Comparison of ENCODE assay signal across 10 mouse cellular contexts in the genomic region with DNA sequence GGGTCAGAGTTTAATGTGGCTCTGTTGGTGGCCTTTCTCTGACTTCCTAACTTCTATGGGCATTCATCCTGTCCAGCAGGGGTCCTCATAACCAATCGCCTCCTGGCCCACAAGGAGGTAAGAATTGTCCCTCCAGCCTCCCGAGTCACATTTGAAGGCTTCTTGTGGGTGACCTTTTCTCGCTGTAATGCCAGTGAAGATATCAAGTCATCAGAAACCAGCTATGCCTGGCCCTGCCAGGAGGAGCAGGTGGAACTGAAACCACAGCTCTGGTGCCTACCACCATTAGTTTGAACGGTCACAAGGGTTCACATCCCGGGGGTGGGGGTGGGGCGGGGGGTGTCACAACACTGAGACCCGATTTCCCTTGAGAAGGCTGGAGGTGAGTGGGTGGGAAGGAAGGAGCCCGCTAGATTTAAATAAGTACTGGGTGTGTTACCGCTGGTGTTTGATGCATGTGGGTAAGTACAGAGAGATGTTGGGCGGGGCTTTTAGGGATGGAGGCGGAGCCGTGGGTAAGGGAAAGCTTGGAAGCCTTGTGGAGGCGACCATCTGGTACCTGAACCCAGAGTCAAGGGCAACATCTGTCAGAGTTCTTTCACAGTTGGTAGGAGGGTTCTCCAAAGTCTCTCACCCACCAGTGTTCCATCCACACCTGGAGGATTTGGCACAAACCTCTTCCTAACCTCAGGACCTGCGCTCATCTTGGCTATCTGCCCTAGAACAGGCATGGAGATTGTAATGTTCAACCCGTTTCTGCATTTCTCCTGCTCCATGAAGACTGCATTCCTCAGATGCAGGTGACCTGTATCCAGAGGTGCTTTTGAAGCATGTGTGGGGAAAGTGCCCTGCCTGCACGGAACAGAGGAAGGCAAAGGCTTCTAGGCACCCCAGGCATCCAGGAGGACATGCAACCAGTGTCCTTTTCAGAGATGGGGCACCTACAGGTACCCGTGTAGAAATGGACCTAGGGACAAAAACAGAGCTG.
DNase-seq lines count a peak whose midpoint lies in the region; ATAC-seq and TF ChIP-seq lines count a peak whose summit lies in the region.
"Had no signal": no experiment of that assay in that cellular context is flagged by ENCODE, and none has a peak within 500 bp of the region (broad histone marks: within the 10 kb centered on the region; RNA-seq: fewer than 3 reads in every experiment).

No protein-coding gene starts in this region.

- peak; percentile 40; the same call in 1 of the 2 replicates for TF ChIP-seq CTCF in layer of hippocampus, adult 2 months (conservative IDR thresholded peaks at IDR 0.05)

- no peaks in the 10 kb centered on the region for H3K27me3 ChIP-seq in stomach, embryonic 15.5 days (replicated peaks)

- no peaks in the 10 kb centered on the region for H3K36me3 ChIP-seq in stomach, embryonic 15.5 days

- H3K9me3 ChIP-seq in stomach, embryonic 15.5 days: no peaks in the 10 kb centered on the region

- H3K4me3 ChIP-seq in layer of hippocampus, adult 2 months: no peak overlapping the region
- H3K4me3 ChIP-seq in stomach, embryonic 15.5 days (replicated peaks): no peak overlapping the region

- no peak overlapping the region for H3K27ac ChIP-seq in layer of hippocampus, adult 2 months
- H3K27ac ChIP-seq in stomach, embryonic 15.5 days: no peak overlapping the region
- H3K27ac ChIP-seq: macrophage had no signal

- 0 out of 2 replicates have a peak, but pooled peaks have one; percentile 39 for ATAC-seq in stomach, embryonic 15.5 days (ENCODE audit: insufficient read depth, low FRiP score, low read depth)
- ATAC-seq: forebrain, embryonic 16.5 days had no signal

- WGBS in stomach, embryonic 15.5 days: 47% methylated on average over 17 of the region's 17 CpGs

- no peak overlapping the region for H3K9ac ChIP-seq in stomach, embryonic 15.5 days

- H3K4me2 ChIP-seq in stomach, embryonic 15.5 days: 0 out of 2 replicates have a peak overlapping the region, but pooled peaks have one; percentile 8

- no peak for DNase-seq in layer of hippocampus, adult 2 months (ENCODE audit: low spot score in 2 of 2)
- no peak for DNase-seq in layer of hippocampus, adult 9-11 months
- peak; percentile 56 for DNase-seq in ZHBTc4 (ENCODE audit: low read depth, low spot score)
- DNase-seq in kidney, postnatal 14 days: peak; percentile 58
- DNase-seq in layer of hippocampus, adult 8-10 months (ENCODE audit: low spot score in 2 of 2): no peak
- no peak for DNase-seq in adrenal gland, adult 8-10 months
- no peak for DNase-seq in gastrocnemius, postnatal 36 days

- H3K4me1 ChIP-seq in stomach, embryonic 15.5 days: no peaks in the 10 kb centered on the region

- intact Hi-C loops in gastrocnemius, postnatal 36 days (cut with DNase I): no loop called here

Comparison
In these comparisons a context has a peak if more than half of its experiments do, and no peak if none do; other contexts are left out.
1. DNase-seq: peak in ZHBTc4 (single experiment) and kidney, postnatal 14 days (single experiment); none in layer of hippocampus, adult 2 months (0 of 2), layer of hippocampus, adult 9-11 months (single experiment), layer of hippocampus, adult 8-10 months (0 of 2), adrenal gland, adult 8-10 months (single experiment) and gastrocnemius, postnatal 36 days (0 of 2).